Mouse (Mus musculus): ENCODE data around the gene Agbl5. TPM values are rescaled to one million over a fixed set of nuclear protein-coding genes. Genes with fewer than 3 reads are reported as not detected.

The Agbl5 gene
- polyA plus RNA-seq, 1 experiment, result 5.2 TPM

GRCm38 (mm10) chr5:30916841-30917240, 28.3 kb downstream of the Agbl5 start:
- Histone ChIP-seq H3K27me3 (ENCODE audit: control insufficient read depth, insufficient read depth, insufficient read length) (no peaks in the 10 kb centered on the region), H3K79me3 (ENCODE audit: low read depth) (no peaks in the 10 kb centered on the region), H3K4me3 (ENCODE audit: insufficient read depth, poor library complexity, severe bottlenecking) (no peak overlapping the region), H3K79me2 (ENCODE audit: control insufficient read depth, insufficient read depth) (peaks cover 16% of the 10 kb centered on the region), H3ac (ENCODE audit: control insufficient read depth, insufficient read length, low read depth) (no peak overlapping the region), H3K36me3 (ENCODE audit: control insufficient read depth, insufficient read depth) (no peaks in the 10 kb centered on the region)
- TF ChIP-seq CEBPB (IDR thresholded peaks at IDR 0.05; ENCODE audit: low read depth) (no peak), MAX (IDR thresholded peaks at IDR 0.05) (no peak), MYOD1 (IDR thresholded peaks at IDR 0.05; ENCODE audit: control insufficient read depth, insufficient read length, low read depth) (no peak), MYOG (IDR thresholded peaks at IDR 0.05; ENCODE audit: control insufficient read depth, extremely low read depth, insufficient read length) (no peak), FOSL1 (IDR thresholded peaks at IDR 0.05; ENCODE audit: insufficient read depth, low read length, poor library complexity, severe bottlenecking) (no peak), CTCF (IDR thresholded peaks at IDR 0.05; ENCODE audit: control insufficient read depth, insufficient read depth, insufficient read length) (no peak), USF1 (IDR thresholded peaks at IDR 0.05; ENCODE audit: low read depth) (no peak)

DNA sequence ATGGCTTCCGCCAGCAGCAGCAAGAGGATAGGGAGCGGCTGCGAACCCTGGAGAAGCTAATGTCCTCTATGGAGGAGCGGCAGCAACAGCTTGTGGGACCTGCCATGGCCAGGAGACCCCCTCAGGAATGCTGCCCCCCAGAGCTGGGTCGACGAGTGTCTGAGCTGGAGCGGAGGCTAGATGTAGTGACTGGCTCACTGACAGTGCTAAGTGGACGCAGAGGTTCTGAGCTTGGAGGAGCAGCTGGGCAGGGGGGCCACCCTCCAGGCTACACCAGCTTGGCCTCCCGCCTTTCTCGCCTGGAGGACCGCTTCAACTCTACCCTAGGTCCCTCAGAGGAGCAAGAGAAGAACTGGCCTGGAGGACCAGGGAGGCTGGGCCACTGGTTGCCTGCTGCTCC, 28.9 kb downstream of the Agbl5 start:
- H3ac ChIP-seq (ENCODE audit: control insufficient read depth, insufficient read length, low read depth), result no peak overlapping the region
- no peaks in the 10 kb centered on the region for H3K79me3 ChIP-seq (ENCODE audit: low read depth)
- no peaks in the 10 kb centered on the region for H3K36me3 ChIP-seq (ENCODE audit: control insufficient read depth, insufficient read depth)
- H3K27me3 ChIP-seq (ENCODE audit: control insufficient read depth, insufficient read depth, insufficient read length), result no peaks in the 10 kb centered on the region
- no peak overlapping the region for H3K4me3 ChIP-seq (ENCODE audit: insufficient read depth, poor library complexity, severe bottlenecking)
- H3K79me2 ChIP-seq (ENCODE audit: control insufficient read depth, insufficient read depth), result peaks cover 16% of the 10 kb centered on the region
- TF ChIP-seq CEBPB (IDR thresholded peaks at IDR 0.05; ENCODE audit: low read depth) (no peak), FOSL1 (IDR thresholded peaks at IDR 0.05; ENCODE audit: insufficient read depth, low read length, poor library complexity, severe bottlenecking) (no peak), MYOG (IDR thresholded peaks at IDR 0.05; ENCODE audit: control insufficient read depth, extremely low read depth, insufficient read length) (no peak), MYOD1 (IDR thresholded peaks at IDR 0.05; ENCODE audit: control insufficient read depth, insufficient read length, low read depth) (no peak), CTCF (IDR thresholded peaks at IDR 0.05; ENCODE audit: control insufficient read depth, insufficient read depth, insufficient read length) (no peak), MAX (IDR thresholded peaks at IDR 0.05) (no peak), USF1 (IDR thresholded peaks at IDR 0.05; ENCODE audit: low read depth) (no peak)

GRCm38 (mm10) chr5:30917891-30918670, 29.6 kb downstream of the Agbl5 start:
- Histone ChIP-seq H3K27me3 (ENCODE audit: control insufficient read depth, insufficient read depth, insufficient read length) (no peaks in the 10 kb centered on the region), H3K79me2 (ENCODE audit: control insufficient read depth, insufficient read depth) (peaks cover 16% of the 10 kb centered on the region), H3K79me3 (ENCODE audit: low read depth) (no peaks in the 10 kb centered on the region), H3K36me3 (ENCODE audit: control insufficient read depth, insufficient read depth) (no peaks in the 10 kb centered on the region), H3K4me3 (ENCODE audit: insufficient read depth, poor library complexity, severe bottlenecking) (no peak overlapping the region), H3ac (ENCODE audit: control insufficient read depth, insufficient read length, low read depth) (no peak overlapping the region)
- TF ChIP-seq MYOD1 (IDR thresholded peaks at IDR 0.05; ENCODE audit: control insufficient read depth, insufficient read length, low read depth) (no peak), USF1 (IDR thresholded peaks at IDR 0.05; ENCODE audit: low read depth) (no peak), MAX (IDR thresholded peaks at IDR 0.05) (no peak), CTCF (IDR thresholded peaks at IDR 0.05; ENCODE audit: control insufficient read depth, insufficient read depth, insufficient read length) (no peak)

DNA sequence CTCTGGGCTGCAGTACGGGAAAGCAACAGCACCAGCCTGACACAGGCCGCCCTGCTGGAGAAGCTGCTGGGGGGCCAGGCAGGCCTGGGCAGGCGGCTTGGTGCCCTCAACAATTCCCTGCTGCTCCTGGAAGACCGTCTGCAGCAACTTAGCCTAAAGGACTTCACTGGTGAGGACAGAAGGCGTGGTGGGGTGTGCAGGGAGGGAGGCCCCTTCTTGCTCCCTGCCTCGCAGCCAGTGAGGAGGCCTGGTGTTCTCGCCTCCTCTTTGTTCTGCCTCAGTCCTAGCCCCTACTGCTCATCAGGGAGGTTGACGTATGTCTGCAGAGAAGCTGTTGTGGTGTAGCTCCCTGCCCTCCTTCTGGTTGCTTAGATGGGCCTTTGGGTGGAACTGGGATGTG, 30.2 kb downstream of the Agbl5 start:
- Histone ChIP-seq H3K79me3 (ENCODE audit: low read depth) (no peaks in the 10 kb centered on the region), H3K4me3 (ENCODE audit: insufficient read depth, poor library complexity, severe bottlenecking) (no peak overlapping the region), H3K27me3 (ENCODE audit: control insufficient read depth, insufficient read depth, insufficient read length) (no peaks in the 10 kb centered on the region), H3ac (ENCODE audit: control insufficient read depth, insufficient read length, low read depth) (no peak overlapping the region), H3K79me2 (ENCODE audit: control insufficient read depth, insufficient read depth) (peaks cover 15% of the 10 kb centered on the region), H3K36me3 (ENCODE audit: control insufficient read depth, insufficient read depth) (no peaks in the 10 kb centered on the region)
- TF ChIP-seq FOSL1 (IDR thresholded peaks at IDR 0.05; ENCODE audit: insufficient read depth, low read length, poor library complexity, severe bottlenecking) (no peak), MAX (IDR thresholded peaks at IDR 0.05) (no peak), MYOG (IDR thresholded peaks at IDR 0.05; ENCODE audit: control insufficient read depth, extremely low read depth, insufficient read length) (no peak), MYOD1 (IDR thresholded peaks at IDR 0.05; ENCODE audit: control insufficient read depth, insufficient read length, low read depth) (no peak), CTCF (IDR thresholded peaks at IDR 0.05; ENCODE audit: control insufficient read depth, insufficient read depth, insufficient read length) (no peak), CEBPB (IDR thresholded peaks at IDR 0.05; ENCODE audit: low read depth) (no peak), USF1 (IDR thresholded peaks at IDR 0.05; ENCODE audit: low read depth) (no peak)

DNA sequence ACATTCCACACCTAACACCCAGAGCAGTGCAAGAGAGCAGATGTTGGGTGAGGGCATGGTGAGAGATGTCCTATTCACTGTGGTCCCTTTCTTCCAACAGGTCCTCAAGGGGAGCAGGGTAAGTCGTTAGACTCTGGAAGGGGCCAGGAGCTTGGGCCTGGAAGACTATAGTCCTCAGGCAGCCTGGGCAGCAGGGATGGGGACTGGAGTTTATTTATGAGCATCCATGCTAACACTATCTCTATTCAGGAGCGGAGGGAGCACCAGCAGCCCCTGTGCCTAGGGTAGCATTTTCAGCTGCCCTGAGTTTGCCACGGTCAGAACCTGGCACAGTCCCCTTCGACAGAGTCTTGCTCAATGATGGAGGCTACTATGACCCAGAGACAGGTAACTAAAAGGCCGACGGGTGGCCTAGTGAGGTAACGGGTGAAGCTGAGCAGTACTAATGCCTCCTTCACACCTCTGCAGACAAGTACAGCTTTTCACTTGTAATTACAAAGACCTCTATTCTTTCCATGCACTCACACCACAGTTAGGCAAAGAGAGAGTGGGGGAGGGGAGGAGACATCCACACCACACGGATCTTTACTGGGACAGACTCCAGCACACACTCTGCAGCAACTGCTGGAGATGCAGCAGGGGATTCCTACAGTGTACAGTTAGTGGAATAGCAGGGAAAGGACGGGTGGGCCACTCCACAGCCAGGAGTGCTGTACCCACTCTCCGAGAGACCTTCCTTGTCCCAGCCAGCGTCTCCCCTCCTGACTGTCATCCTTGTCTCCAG, 31.5 kb downstream of the Agbl5 start:
- Histone ChIP-seq H3K79me3 (ENCODE audit: low read depth) (no peaks in the 10 kb centered on the region), H3K4me3 (ENCODE audit: insufficient read depth, poor library complexity, severe bottlenecking) (no peak overlapping the region), H3ac (ENCODE audit: control insufficient read depth, insufficient read length, low read depth) (no peak overlapping the region), H3K36me3 (ENCODE audit: control insufficient read depth, insufficient read depth) (no peaks in the 10 kb centered on the region), H3K79me2 (ENCODE audit: control insufficient read depth, insufficient read depth) (peaks cover 1% of the 10 kb centered on the region), H3K27me3 (ENCODE audit: control insufficient read depth, insufficient read depth, insufficient read length) (no peaks in the 10 kb centered on the region)
- TF ChIP-seq FOSL1 (IDR thresholded peaks at IDR 0.05; ENCODE audit: insufficient read depth, low read length, poor library complexity, severe bottlenecking) (no peak), MAX (IDR thresholded peaks at IDR 0.05) (no peak), CTCF (IDR thresholded peaks at IDR 0.05; ENCODE audit: control insufficient read depth, insufficient read depth, insufficient read length) (no peak), CEBPB (IDR thresholded peaks at IDR 0.05; ENCODE audit: low read depth) (no peak), USF1 (IDR thresholded peaks at IDR 0.05; ENCODE audit: low read depth) (no peak), MYOG (IDR thresholded peaks at IDR 0.05; ENCODE audit: control insufficient read depth, extremely low read depth, insufficient read length) (no peak), MYOD1 (IDR thresholded peaks at IDR 0.05; ENCODE audit: control insufficient read depth, insufficient read length, low read depth) (no peak)
